Mouse (Mus musculus): ENCODE results near the gene Olfr1413.

DNA sequence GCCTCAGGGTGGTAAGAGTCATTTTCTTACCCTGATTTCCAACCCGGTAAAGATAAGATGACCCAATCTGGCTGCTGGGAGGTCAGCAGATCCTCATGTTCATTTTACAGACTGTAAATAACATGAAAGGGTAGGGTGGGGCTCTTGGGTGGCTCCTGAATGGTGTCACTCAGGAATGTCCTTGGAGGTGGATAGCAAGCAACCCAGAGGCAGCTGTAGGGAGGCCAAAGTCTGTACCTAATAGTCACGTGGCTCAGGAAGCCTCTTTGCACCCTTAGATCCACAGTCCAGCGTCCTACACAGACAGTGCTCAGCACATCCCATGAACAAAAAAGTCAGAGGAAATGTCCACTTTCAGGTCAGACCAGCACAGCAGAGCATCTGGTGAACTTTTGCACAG, 24.9 kb downstream of the Olfr1413 start:
- TF ChIP-seq CTCF (IDR thresholded peaks at IDR 0.05; ENCODE audit: borderline replicate concordance, extremely low read depth, insufficient read depth, insufficient read length) (no peak), POLR2A (IDR thresholded peaks at IDR 0.05; ENCODE audit: borderline replicate concordance, extremely low read depth, insufficient read depth, insufficient read length, poor library complexity, severe bottlenecking) (no peak)

All from brain, embryonic 14.5 days (tissue).